In genomic region chr13:35797811-35798522, GRCm38 (mm10) we compare ENCODE assay signal across 13 mouse cellular contexts.
DNase-seq lines count a peak whose midpoint lies in the region; ATAC-seq and TF ChIP-seq lines count a peak whose summit lies in the region.
"Had no signal": no experiment of that assay in that cellular context is flagged by ENCODE, and none has a peak within 500 bp of the region (broad histone marks: within the 10 kb centered on the region; RNA-seq: fewer than 3 reads in every experiment).

No protein-coding gene starts in this region.

- H3K27me3 ChIP-seq in spleen, adult 2 months (ENCODE audit: control insufficient read depth, insufficient read depth, low read length) = no peaks in the 10 kb centered on the region
- H3K27me3 ChIP-seq in liver, embryonic 13.5 days = no peaks in the 10 kb centered on the region
- no peaks in the 10 kb centered on the region for H3K27me3 ChIP-seq in splenic B cell, adult 2 months (ENCODE audit: control insufficient read depth, insufficient read depth, low read length, poor library complexity, severe bottlenecking)
- H3K27me3 ChIP-seq: embryonic facial prominence, embryonic 13.5 days; limb, embryonic 13.5 days had no signal

- WGBS in spleen, adult 2 months = 34% methylated on average over 13 of the region's 13 CpGs
- WGBS in liver, embryonic 13.5 days (ENCODE audit: insufficient replicate concordance) = 75% methylated on average over 13 of the region's 13 CpGs

- DNase-seq in heart, adult 11 months = peak; percentile 84
- DNase-seq in heart, adult 9 months (ENCODE audit: low spot score in 2 of 2) = no peak
- DNase-seq in spleen, adult 2 months (ENCODE audit: low read depth in 1 of 2, low spot score in 2 of 2) = peak; percentile 7 to 20
- DNase-seq in spleen, adult 12 weeks (ENCODE audit: low spot score) = no peak
- no peak for DNase-seq in liver, embryonic 13.5 days
- DNase-seq in splenic B cell, adult 2 months (ENCODE audit: low read depth, low spot score) = peak; percentile 66
- DNase-seq in urinary bladder, postnatal 36 days (ENCODE audit: low spot score in 2 of 2) = no peak
- DNase-seq in cerebellum, adult 11 months = no peak

- ATAC-seq in liver, embryonic 13.5 days (ENCODE audit: low read depth) = no peak

- H3K27ac ChIP-seq in spleen, adult 2 months (ENCODE audit: insufficient read depth, low read length) = 0 out of 2 replicates have a peak overlapping the region, but pooled peaks have one; percentile 36
- H3K27ac ChIP-seq in liver, embryonic 13.5 days = peak overlapping the region; percentile 95
- H3K27ac ChIP-seq: embryonic facial prominence, embryonic 13.5 days; hindbrain, embryonic 14.5 days; left cerebral cortex, adult 2 months; limb, embryonic 13.5 days; macrophage had no signal

- H3K9me3 ChIP-seq in liver, embryonic 13.5 days (replicated peaks) = no peaks in the 10 kb centered on the region
- H3K9me3 ChIP-seq: embryonic facial prominence, embryonic 13.5 days; limb, embryonic 13.5 days had no signal

- TF ChIP-seq CTCF in spleen, adult 2 months (IDR thresholded peaks at IDR 0.05; ENCODE audit: extremely low read depth, insufficient read depth, insufficient read length, insufficient replicate concordance) = no peak

- peaks cover 8% of the 10 kb centered on the region; the same call in 1 of the 2 replicates for H3K4me1 ChIP-seq in spleen, adult 2 months (ENCODE audit: control insufficient read depth, insufficient read depth, insufficient read length)
- H3K4me1 ChIP-seq in liver, embryonic 13.5 days (replicated peaks) = peaks cover 92% of the 10 kb centered on the region

- H3K4me2 ChIP-seq in liver, embryonic 13.5 days = no peak overlapping the region
- H3K4me2 ChIP-seq: embryonic facial prominence, embryonic 13.5 days; hindbrain, embryonic 14.5 days; limb, embryonic 13.5 days had no signal

- no peak for TF ChIP-seq POLR2A in spleen, adult 2 months (IDR thresholded peaks at IDR 0.05; ENCODE audit: low read depth, low read length)

- no peak overlapping the region for H3K4me3 ChIP-seq in spleen, adult 2 months (ENCODE audit: extremely low read depth, insufficient read depth, insufficient read length)
- H3K4me3 ChIP-seq in liver, embryonic 13.5 days (replicated peaks) = no peak overlapping the region
- H3K4me3 ChIP-seq: embryonic facial prominence, embryonic 13.5 days; left cerebral cortex, adult 2 months; limb, embryonic 13.5 days had no signal

- no peaks in the 10 kb centered on the region for H3K36me3 ChIP-seq in spleen, adult 2 months (ENCODE audit: control insufficient read depth, insufficient read depth, low read length)
- H3K36me3 ChIP-seq in liver, embryonic 13.5 days = no peaks in the 10 kb centered on the region
- no peaks in the 10 kb centered on the region for H3K36me3 ChIP-seq in splenic B cell, adult 2 months (ENCODE audit: control insufficient read depth, insufficient read depth, low read length, poor library complexity, severe bottlenecking)
- H3K36me3 ChIP-seq: embryonic facial prominence, embryonic 13.5 days; limb, embryonic 13.5 days had no signal

- peak overlapping the region; percentile 71; the same call in 1 of the 2 replicates for H3K9ac ChIP-seq in liver, embryonic 13.5 days
- H3K9ac ChIP-seq: embryonic facial prominence, embryonic 13.5 days; hindbrain, embryonic 14.5 days; limb, embryonic 13.5 days had no signal

Comparison
In these comparisons a context has a peak if more than half of its experiments do, and no peak if none do; other contexts are left out.
1. DNase-seq: peak in heart, adult 11 months (single experiment), spleen, adult 2 months (2 of 2) and splenic B cell, adult 2 months (single experiment); none in heart, adult 9 months (0 of 2), spleen, adult 12 weeks (single experiment), liver, embryonic 13.5 days (single experiment), urinary bladder, postnatal 36 days (0 of 2) and cerebellum, adult 11 months (single experiment).